ENCODE assay signal across 33 mouse cellular contexts in genomic region chr2:50417135-50417534, GRCm38 (mm10).
"Had no signal": no experiment of that assay in that cellular context is flagged by ENCODE, and none has a peak within 500 bp of the region (broad histone marks: within the 10 kb centered on the region; RNA-seq: fewer than 3 reads in every experiment).

No protein-coding gene starts in this region.

- H3K27ac ChIP-seq: heart, embryonic 10.5 days; heart, embryonic 13.5 days; heart, embryonic 15.5 days; hindbrain, embryonic 10.5 days; hindbrain, embryonic 12.5 days; hindbrain, embryonic 13.5 days; hindbrain, embryonic 14.5 days; hindbrain, embryonic 15.5 days; hindbrain, postnatal 0 days; intestine, embryonic 15.5 days; kidney, embryonic 15.5 days; kidney, postnatal 0 days; layer of hippocampus, adult 2 months had no signal

- H3K4me1 ChIP-seq: heart, embryonic 10.5 days; heart, embryonic 12.5 days; heart, embryonic 13.5 days; heart, embryonic 15.5 days; hindbrain, embryonic 10.5 days; hindbrain, embryonic 12.5 days; hindbrain, embryonic 13.5 days; hindbrain, embryonic 15.5 days; intestine, embryonic 15.5 days; kidney, embryonic 15.5 days had no signal

- H3K36me3 ChIP-seq: heart, embryonic 10.5 days; heart, embryonic 12.5 days; heart, embryonic 13.5 days; heart, embryonic 15.5 days; hindbrain, embryonic 10.5 days; hindbrain, embryonic 12.5 days; hindbrain, embryonic 13.5 days; hindbrain, embryonic 15.5 days; intestine, embryonic 15.5 days; kidney, embryonic 15.5 days had no signal

- H3K9me3 ChIP-seq: heart, embryonic 10.5 days; heart, embryonic 12.5 days; heart, embryonic 13.5 days; heart, embryonic 15.5 days; hindbrain, embryonic 10.5 days; hindbrain, embryonic 12.5 days; hindbrain, embryonic 13.5 days; hindbrain, embryonic 15.5 days; intestine, embryonic 15.5 days; kidney, embryonic 15.5 days had no signal

- ATAC-seq: hindbrain, embryonic 16.5 days; hindbrain, postnatal 0 days; inflammation-experienced regulatory T-cells, adult 6 months; intestine, embryonic 15.5 days; intestine, embryonic 16.5 days; intestine, postnatal 0 days had no signal

- DNase-seq: heart, postnatal 14 days; heart, postnatal 36 days; kidney, adult 11 months; kidney, adult 18-20 months; kidney, adult 2 months; kidney, adult 8-10 months; kidney, adult 9 months; kidney, postnatal 10 days; kidney, postnatal 14 days; kidney, postnatal 25 days; kidney, postnatal 36 days; kidney, postnatal 4 days; layer of hippocampus, adult 9-11 months; layer of hippocampus, postnatal 36 days had no signal

- H3K27me3 ChIP-seq: heart, embryonic 12.5 days; heart, embryonic 13.5 days; heart, embryonic 15.5 days; hindbrain, embryonic 12.5 days; hindbrain, embryonic 13.5 days; hindbrain, embryonic 15.5 days; intestine, embryonic 15.5 days; kidney, embryonic 15.5 days had no signal

- H3K4me2 ChIP-seq: heart, embryonic 11.5 days; heart, embryonic 12.5 days; heart, embryonic 13.5 days; heart, embryonic 15.5 days; hindbrain, embryonic 12.5 days; hindbrain, embryonic 13.5 days; hindbrain, embryonic 14.5 days; hindbrain, embryonic 15.5 days; intestine, embryonic 15.5 days; kidney, embryonic 15.5 days had no signal

- H3K9ac ChIP-seq: heart, embryonic 12.5 days; heart, embryonic 13.5 days; heart, embryonic 15.5 days; hindbrain, embryonic 12.5 days; hindbrain, embryonic 13.5 days; hindbrain, embryonic 14.5 days; hindbrain, embryonic 15.5 days; intestine, embryonic 15.5 days; kidney, embryonic 15.5 days had no signal

- H3K4me3 ChIP-seq: heart, embryonic 10.5 days; heart, embryonic 12.5 days; heart, embryonic 13.5 days; heart, embryonic 15.5 days; hindbrain, embryonic 10.5 days; hindbrain, embryonic 12.5 days; hindbrain, embryonic 13.5 days; hindbrain, embryonic 15.5 days; intestine, embryonic 15.5 days; kidney, embryonic 15.5 days; layer of hippocampus, adult 2 months had no signal
